Mouse (Mus musculus) adipocyte (in vitro differentiated cells): ENCODE measurements around the gene Hnrnpr.

ENCODE experiments used
- DNase-seq: peaks from one replicate; pipeline ENCODE4 v3.0.0-alpha.2; 2016; ENCODE audit warnings: low spot score

Gene Hnrnpr

GRCm38 (mm10) chr4:136401806-136402205 is 91.1 kb downstream of the Hnrnpr start:
- DNase-seq = no peak

GRCm38 (mm10) chr4:136407831-136408230 is 97.1 kb downstream of the Hnrnpr start:
- no peak for DNase-seq
